Mouse (Mus musculus): ENCODE results near the gene Shisa9.

DNA sequence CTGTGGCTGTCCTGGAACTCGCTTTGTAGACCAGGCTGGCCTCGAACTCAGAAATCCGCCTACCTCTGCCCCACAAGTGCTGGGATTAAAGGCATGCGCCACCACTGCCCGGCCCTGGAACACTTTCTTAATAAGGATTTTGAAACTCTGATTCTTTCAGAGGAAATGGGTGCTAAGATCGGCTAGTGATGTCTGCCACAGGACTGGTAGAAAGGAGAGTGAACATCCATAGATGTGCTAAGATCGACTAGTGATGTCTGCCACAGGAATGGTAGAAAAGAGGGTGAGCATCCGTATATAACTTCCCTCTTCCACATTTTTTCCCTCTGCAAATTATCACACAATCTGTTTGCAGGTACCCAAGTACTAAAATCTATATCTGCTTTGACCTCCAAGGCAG lies 17.9 kb upstream of the Shisa9 start:
- TF ChIP-seq POLR2A (IDR thresholded peaks at IDR 0.05; ENCODE audit: control insufficient read depth, low read depth, low read length), result no peak
- no peak for TF ChIP-seq CTCF (IDR thresholded peaks at IDR 0.05; ENCODE audit: control insufficient read depth, insufficient read depth, insufficient replicate concordance, low read depth, low read length)

Measured in testis, adult 2 months (tissue).